Mouse (Mus musculus): ENCODE data around the gene Gpr89. TPM values are rescaled to one million over a fixed set of nuclear protein-coding genes. Genes with fewer than 3 reads are reported as not detected.

Gene Gpr89
- polyA plus RNA-seq, 1 experiment from 2014 or later = 33.5 TPM

- no peak overlapping the region for H3K4me3 ChIP-seq
- 68% methylated on average over 7 of the region's 7 CpGs for WGBS (ENCODE audit: insufficient replicate concordance)
- H3K36me3 ChIP-seq = no peaks in the 10 kb centered on the region
- H3K9me3 ChIP-seq (replicated peaks) = no peaks in the 10 kb centered on the region
- no peaks in the 10 kb centered on the region for H3K4me1 ChIP-seq
- no peak overlapping the region for H3K4me2 ChIP-seq
- no peak for ATAC-seq
- H3K27ac ChIP-seq = no peak overlapping the region
- no peaks in the 10 kb centered on the region for H3K27me3 ChIP-seq (replicated peaks)
- no peak overlapping the region for H3K9ac ChIP-seq
Measured at GRCm38 (mm10) chr3:96834587-96835348, 70.4 kb downstream of the Gpr89 start.

- Histone ChIP-seq H3K4me3 (no peak overlapping the region), H3K9me3 (replicated peaks) (no peaks in the 10 kb centered on the region), H3K27ac (no peak overlapping the region), H3K9ac (no peak overlapping the region), H3K4me2 (no peak overlapping the region), H3K27me3 (replicated peaks) (0 out of 2 replicates have a peak, but pooled peaks cover 4% of the 10 kb centered on the region), H3K36me3 (no peaks in the 10 kb centered on the region), H3K4me1 (no peaks in the 10 kb centered on the region)
- no peak for ATAC-seq
- WGBS (ENCODE audit: insufficient replicate concordance) = 39% methylated on average over 5 of the region's 5 CpGs
Measured at GRCm38 (mm10) chr3:96832930-96833329, 72.2 kb downstream of the Gpr89 start.

- Histone ChIP-seq H3K27ac (no peak overlapping the region), H3K27me3 (replicated peaks) (0 out of 2 replicates have a peak, but pooled peaks cover 4% of the 10 kb centered on the region), H3K4me3 (no peak overlapping the region), H3K9ac (no peak overlapping the region), H3K4me1 (no peaks in the 10 kb centered on the region), H3K36me3 (no peaks in the 10 kb centered on the region), H3K9me3 (replicated peaks) (no peaks in the 10 kb centered on the region), H3K4me2 (peak overlapping the region; percentile 26)
- ATAC-seq = no peak
- 68% methylated on average over 10 of the region's 10 CpGs for whole genome bisulfite sequencing (ENCODE audit: insufficient replicate concordance)
Measured at GRCm38 (mm10) chr3:96829856-96830255, 75.3 kb downstream of the Gpr89 start.

GRCm38 (mm10) chr3:96828984-96829383 is 76.2 kb downstream of the Gpr89 start, which contains the start of the genes Pdzk1 and Cd160:
Pdzk1 (plus strand) TSS chr3:96829284.
Cd160 (minus strand) TSS chr3:96829351.
- peak within 1 kb of the TSS; percentile 26 for H3K4me2 ChIP-seq
- H3K9ac ChIP-seq = no peak within 1 kb of the TSS
- ATAC-seq = no peak
- no peak within 1 kb of the TSS for H3K4me3 ChIP-seq
- H3K27ac ChIP-seq = no peak within 1 kb of the TSS
- 0 out of 2 replicates have a peak, but pooled peaks cover 4% of the 10 kb centered on the region for H3K27me3 ChIP-seq (replicated peaks)
- 50% methylated on average over 1 of the region's 1 CpGs for WGBS (ENCODE audit: insufficient replicate concordance)
- H3K4me1 ChIP-seq = no peaks in the 10 kb centered on the region
- H3K9me3 ChIP-seq (replicated peaks) = no peaks in the 10 kb centered on the region
- no peaks in the 10 kb centered on the region for H3K36me3 ChIP-seq

GRCm38 (mm10) chr3:96828308-96828864 is 76.8 kb downstream of the Gpr89 start:
- WGBS (ENCODE audit: insufficient replicate concordance) = 40% methylated on average over 15 of the region's 15 CpGs
- 0 out of 2 replicates have a peak, but pooled peaks cover 4% of the 10 kb centered on the region for H3K27me3 ChIP-seq (replicated peaks)
- no peak overlapping the region for H3K27ac ChIP-seq
- H3K4me2 ChIP-seq = no peak overlapping the region
- no peaks in the 10 kb centered on the region for H3K4me1 ChIP-seq
- no peaks in the 10 kb centered on the region for H3K9me3 ChIP-seq (replicated peaks)
- no peak for ATAC-seq
- no peak overlapping the region for H3K4me3 ChIP-seq
- H3K9ac ChIP-seq = no peak overlapping the region
- H3K36me3 ChIP-seq = no peaks in the 10 kb centered on the region

GRCm38 (mm10) chr3:96825261-96825660 is 79.9 kb downstream of the Gpr89 start:
- H3K4me3 ChIP-seq = no peak overlapping the region
- no peaks in the 10 kb centered on the region for H3K9me3 ChIP-seq (replicated peaks)
- no peak for ATAC-seq
- no peaks in the 10 kb centered on the region for H3K36me3 ChIP-seq
- H3K9ac ChIP-seq = no peak overlapping the region
- WGBS (ENCODE audit: insufficient replicate concordance) = 46% methylated on average over 11 of the region's 11 CpGs
- 0 out of 2 replicates have a peak, but pooled peaks cover 4% of the 10 kb centered on the region for H3K27me3 ChIP-seq (replicated peaks)
- H3K4me1 ChIP-seq = no peaks in the 10 kb centered on the region
- no peak overlapping the region for H3K27ac ChIP-seq
- H3K4me2 ChIP-seq = no peak overlapping the region

- H3K4me3 ChIP-seq = no peak overlapping the region
- 83% methylated on average over 12 of the region's 12 CpGs for WGBS (ENCODE audit: insufficient replicate concordance)
- H3K4me1 ChIP-seq = no peaks in the 10 kb centered on the region
- no peak overlapping the region for H3K9ac ChIP-seq
- no peaks in the 10 kb centered on the region for H3K9me3 ChIP-seq (replicated peaks)
- H3K4me2 ChIP-seq = no peak overlapping the region
- no peak for ATAC-seq
- H3K36me3 ChIP-seq = no peaks in the 10 kb centered on the region
- H3K27me3 ChIP-seq (replicated peaks) = 0 out of 2 replicates have a peak, but pooled peaks cover 4% of the 10 kb centered on the region
- H3K27ac ChIP-seq = no peak overlapping the region
Measured at GRCm38 (mm10) chr3:96824614-96825013, 80.5 kb downstream of the Gpr89 start.

GRCm38 (mm10) chr3:96823701-96824100 is 81.4 kb downstream of the Gpr89 start:
- Histone ChIP-seq H3K4me1 (no peaks in the 10 kb centered on the region), H3K36me3 (no peaks in the 10 kb centered on the region), H3K9me3 (replicated peaks) (no peaks in the 10 kb centered on the region), H3K4me3 (no peak overlapping the region), H3K4me2 (no peak overlapping the region), H3K27me3 (replicated peaks) (no peaks in the 10 kb centered on the region), H3K9ac (no peak overlapping the region), H3K27ac (no peak overlapping the region)
- 33% methylated on average over 3 of the region's 3 CpGs for whole genome bisulfite sequencing (ENCODE audit: insufficient replicate concordance)
- ATAC-seq = no peak

- H3K36me3 ChIP-seq = no peaks in the 10 kb centered on the region
- no peak for ATAC-seq
- H3K9ac ChIP-seq = no peak overlapping the region
- WGBS (ENCODE audit: insufficient replicate concordance) = 69% methylated on average over 4 of the region's 4 CpGs
- no peaks in the 10 kb centered on the region for H3K4me1 ChIP-seq
- no peak overlapping the region for H3K27ac ChIP-seq
- H3K4me3 ChIP-seq = no peak overlapping the region
- no peaks in the 10 kb centered on the region for H3K9me3 ChIP-seq (replicated peaks)
- no peak overlapping the region for H3K4me2 ChIP-seq
- no peaks in the 10 kb centered on the region for H3K27me3 ChIP-seq (replicated peaks)
Measured at GRCm38 (mm10) chr3:96821581-96821980, 83.6 kb downstream of the Gpr89 start.

GRCm38 (mm10) chr3:96820116-96820915 is 84.8 kb downstream of the Gpr89 start:
- Histone ChIP-seq H3K4me1 (no peaks in the 10 kb centered on the region), H3K4me3 (no peak overlapping the region), H3K9ac (no peak overlapping the region), H3K27ac (no peak overlapping the region), H3K36me3 (no peaks in the 10 kb centered on the region), H3K27me3 (replicated peaks) (0 out of 2 replicates have a peak, but pooled peaks cover 6% of the 10 kb centered on the region), H3K9me3 (replicated peaks) (no peaks in the 10 kb centered on the region), H3K4me2 (no peak overlapping the region)
- no peak for ATAC-seq
- WGBS (ENCODE audit: insufficient replicate concordance) = 68% methylated on average over 6 of the region's 6 CpGs

Measured in liver, embryonic 12.5 days (tissue).